Mouse (Mus musculus) kidney, adult 9 months (tissue): Measurements from ENCODE around the gene Olfr1284.
"Not testable (repeated sequence)": the region's sequence is repeated elsewhere in the genome, so short reads cannot be mapped to it uniquely, and the experiment has no call there.

Experiments
- DNase-seq: peaks from one replicate; pipeline ENCODE4 v3.0.0; 2022

Gene Olfr1284

GRCm38 (mm10) chr2:111375222-111375621, at the start of gene Olfr1284:
Gene Olfr1284, plus strand, starts transcription at chr2:111375522.
- DNase-seq, result no peak

DNA sequence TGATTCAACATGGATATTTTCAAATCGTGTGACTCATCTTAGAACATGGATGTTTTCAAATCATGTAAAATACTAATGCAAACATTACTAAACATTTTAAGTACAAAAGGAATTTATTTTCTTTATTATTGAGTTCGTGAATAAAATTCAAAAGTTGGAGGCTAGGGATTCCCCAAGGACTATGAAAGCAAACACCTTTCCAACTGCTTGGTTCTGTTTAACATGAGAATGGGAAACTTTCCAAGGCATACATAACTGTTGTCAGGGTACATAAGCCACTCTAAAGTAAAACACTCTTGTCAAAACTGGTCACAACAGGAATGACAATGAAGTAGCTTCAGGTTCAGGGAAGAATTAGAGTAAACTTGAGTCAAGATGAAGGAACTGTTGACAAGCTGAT, 49.1 kb upstream of the Olfr1284 start, which contains the start of gene Olfr1281:
Gene Olfr1281, plus strand, starts transcription at position 301 of the 400 bp plus-strand sequence.
- DNase-seq, result no peak

GRCm38 (mm10) chr2:111333721-111334120, 41.6 kb upstream of the Olfr1284 start:
- not testable (repeated sequence) for DNase-seq

DNA sequence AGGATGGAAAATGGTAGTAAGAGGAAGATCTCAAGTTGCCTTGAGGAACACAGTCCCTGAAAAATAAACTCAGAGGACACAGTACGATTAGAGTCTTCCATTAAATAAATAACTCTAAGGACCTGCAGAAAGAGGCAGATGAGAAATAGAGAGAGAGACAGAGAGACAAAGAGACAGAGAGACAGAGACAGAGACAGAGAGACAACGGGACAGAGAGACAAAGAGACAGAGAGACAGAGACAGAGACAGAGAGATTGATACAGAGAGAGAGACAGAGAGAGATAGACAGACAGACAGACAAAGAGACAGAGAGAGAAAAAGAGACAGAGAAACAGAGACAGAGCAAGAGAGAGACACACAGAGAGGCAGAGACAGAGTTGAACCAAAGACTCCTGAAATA, 39.3 kb upstream of the Olfr1284 start, which contains the start of gene Olfr1282:
Gene Olfr1282, minus strand, starts transcription at position 101 of the 400 bp plus-strand sequence.
- no peak for DNase-seq

DNA sequence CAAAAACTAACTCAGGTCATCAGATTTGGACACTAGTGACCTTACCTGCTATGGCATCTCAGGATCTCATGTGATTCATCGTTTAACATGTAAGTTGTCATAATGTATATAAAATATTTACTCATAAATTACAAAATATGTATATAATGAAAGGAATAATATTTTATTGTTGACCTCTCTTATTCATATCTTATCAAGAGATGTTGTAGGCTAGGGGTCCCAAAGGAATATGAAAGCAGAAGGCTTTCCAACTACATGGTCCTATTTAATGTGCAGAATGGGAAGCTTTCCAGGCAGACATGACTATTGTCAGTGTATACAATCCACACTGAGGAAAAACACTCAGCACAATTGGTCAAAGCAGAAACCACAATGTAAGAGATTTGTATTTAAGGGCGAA, 8.8 kb upstream of the Olfr1284 start, which contains the start of gene Olfr1283:
Gene Olfr1283, plus strand, starts transcription at position 301 of the 400 bp plus-strand sequence.
- no peak for DNase-seq

- no peak for DNase-seq
Measured at GRCm38 (mm10) chr2:111422931-111423330, 47.6 kb downstream of the Olfr1284 start, which contains the start of gene Olfr1286. Gene Olfr1286, minus strand, starts transcription at chr2:111423115.
